Mouse (Mus musculus): ENCODE measurements around the gene Myo3b.
A peak's percentile ranks its signal among the peaks of the same experiment; 100 is the strongest.
"Not testable (repeated sequence)": the region's sequence is repeated elsewhere in the genome, so short reads cannot be mapped to it uniquely, and the experiment has no call there.

Myo3b gene

GRCm38 (mm10) chr2:70038752-70039151, at the start of gene Myo3b:
Gene Myo3b, plus strand, starts transcription at chr2:70039126.
- no peak for DNase-seq (ENCODE audit: low read depth, low spot score)

- DNase-seq (ENCODE audit: low read depth, low spot score), result peak; percentile 52
Observed at GRCm38 (mm10) chr2:69989224-69989623, 49.7 kb upstream of the Myo3b start.

GRCm38 (mm10) chr2:69990647-69991046, 48.3 kb upstream of the Myo3b start:
- DNase-seq (ENCODE audit: low read depth, low spot score), result no peak

- DNase-seq (ENCODE audit: low read depth, low spot score), result not testable (repeated sequence)
Observed at GRCm38 (mm10) chr2:69994082-69994736, 44.7 kb upstream of the Myo3b start.

GRCm38 (mm10) chr2:69994779-69995178, 44.1 kb upstream of the Myo3b start:
- no peak for DNase-seq (ENCODE audit: low read depth, low spot score)

GRCm38 (mm10) chr2:69999097-69999770, 39.7 kb upstream of the Myo3b start:
- no peak for DNase-seq (ENCODE audit: low read depth, low spot score)

- DNase-seq (ENCODE audit: low read depth, low spot score), result no peak
Observed at GRCm38 (mm10) chr2:70000316-70000715, 38.6 kb upstream of the Myo3b start.

- no peak for DNase-seq (ENCODE audit: low read depth, low spot score)
Observed at GRCm38 (mm10) chr2:70006492-70006891, 32.4 kb upstream of the Myo3b start.

GRCm38 (mm10) chr2:70012941-70013340, 26.0 kb upstream of the Myo3b start:
- no peak for DNase-seq (ENCODE audit: low read depth, low spot score)

GRCm38 (mm10) chr2:70018236-70018635, 20.7 kb upstream of the Myo3b start:
- no peak for DNase-seq (ENCODE audit: low read depth, low spot score)

GRCm38 (mm10) chr2:70024454-70024853, 14.5 kb upstream of the Myo3b start:
- DNase-seq (ENCODE audit: low read depth, low spot score), result no peak

- peak; percentile 80 for DNase-seq (ENCODE audit: low read depth, low spot score)
Observed at GRCm38 (mm10) chr2:70025711-70026110, 13.2 kb upstream of the Myo3b start.

- DNase-seq (ENCODE audit: low read depth, low spot score), result no peak
Observed at GRCm38 (mm10) chr2:70031472-70031871, 7.5 kb upstream of the Myo3b start.

- no peak for DNase-seq (ENCODE audit: low read depth, low spot score)
Observed at GRCm38 (mm10) chr2:70034895-70035294, 4.0 kb upstream of the Myo3b start.

- no peak for DNase-seq (ENCODE audit: low read depth, low spot score)
Observed at GRCm38 (mm10) chr2:70035358-70035757, 3.6 kb upstream of the Myo3b start.

GRCm38 (mm10) chr2:70037221-70037620, 1.7 kb upstream of the Myo3b start:
- DNase-seq (ENCODE audit: low read depth, low spot score), result no peak

- DNase-seq (ENCODE audit: low read depth, low spot score), result no peak
Observed at GRCm38 (mm10) chr2:70044466-70044865, 5.5 kb downstream of the Myo3b start.

GRCm38 (mm10) chr2:70047868-70048267, 8.9 kb downstream of the Myo3b start:
- DNase-seq (ENCODE audit: low read depth, low spot score), result no peak

GRCm38 (mm10) chr2:70053803-70054202, 14.9 kb downstream of the Myo3b start:
- no peak for DNase-seq (ENCODE audit: low read depth, low spot score)

- no peak for DNase-seq (ENCODE audit: low read depth, low spot score)
Observed at GRCm38 (mm10) chr2:70058201-70058600, 19.3 kb downstream of the Myo3b start.

GRCm38 (mm10) chr2:70060359-70061345, 21.7 kb downstream of the Myo3b start:
- DNase-seq (ENCODE audit: low read depth, low spot score), result peak; percentile 51

GRCm38 (mm10) chr2:70065116-70065515, 26.2 kb downstream of the Myo3b start:
- DNase-seq (ENCODE audit: low read depth, low spot score), result no peak

All from telencephalon, adult 2 months (tissue).